Mouse (Mus musculus) intestine, embryonic 16.5 days (tissue): Measurements from ENCODE around the gene Tshr. TPM values are rescaled to one million over a fixed set of nuclear protein-coding genes. Genes with fewer than 3 reads are reported as not detected.

Experiments used
- ATAC-seq: fragments of 200-750 bp; cut with Nextera tagmentation; 2 replicates; pipeline ENCODE4 v1.8.0; 2017; ENCODE audit warnings: moderate TSS enrichment, moderate library complexity
- H3K27ac ChIP-seq: fragments of 300-500 bp; sonication (generic); 2 replicates; pipeline ENCODE4 v1.5.1; 2014; ENCODE audit warnings: mild to moderate bottlenecking, low read length
- H3K27me3 ChIP-seq: fragments of 300-500 bp; sonication (generic); replicated peaks from 2 replicates; pipeline ENCODE4 v1.6.1; 2014; ENCODE audit warnings: low read length, control low read depth, mixed read lengths; ENCODE audit not compliant: control insufficient read depth, insufficient read depth
- H3K36me3 ChIP-seq: fragments of 300-500 bp; sonication (generic); 2 replicates; pipeline ENCODE4 v1.6.1; 2014; ENCODE audit warnings: low read length, control low read depth; ENCODE audit not compliant: control insufficient read depth, insufficient read depth
- H3K4me1 ChIP-seq: fragments of 300-500 bp; sonication (generic); 2 replicates; pipeline ENCODE4 v1.6.1; 2014; ENCODE audit warnings: low read length, control low read depth, mixed read lengths; ENCODE audit not compliant: control insufficient read depth, insufficient read depth
- H3K4me2 ChIP-seq: fragments of 300-500 bp; sonication (generic); 2 replicates; pipeline ENCODE4 v1.6.1; 2014; ENCODE audit warnings: low read depth, low read length, control low read depth
- H3K4me3 ChIP-seq: fragments of 300-500 bp; sonication (generic); 2 replicates; pipeline ENCODE4 v1.5.1; 2014; ENCODE audit warnings: mild to moderate bottlenecking, low read length
- H3K9ac ChIP-seq: fragments of 300-500 bp; sonication (generic); 2 replicates; pipeline ENCODE4 v1.6.1; 2014; ENCODE audit warnings: low read depth, low read length
- H3K9me3 ChIP-seq: fragments of 300-500 bp; sonication (generic); 2 replicates; pipeline ENCODE4 v1.6.1; 2016; ENCODE audit warnings: low read length, control low read depth; ENCODE audit not compliant: control insufficient read depth
- WGBS: fragments of 180-500 bp; shearing (Covaris S2); extraction: QIAGEN DNeasy Blood & Tissue Kit; methylation state at CpG from one replicate; pipeline ENCODE4 v1.1.7; 2014; 5-methylcytosine and 5-hydroxymethylcytosine counted together
- polyA plus RNA-seq: library from polyadenylated mRNA; unstranded; fragments of >200 nt; fragmentation: Nextera tagmentation; extraction: Ambion mirVana; gene quantifications from 2 replicates; pipeline ENCODE4 v1.2.1, GENCODE M21; 2015

The Tshr gene
- polyA plus RNA-seq, 1 experiment from 2014 or later = 0.22 TPM

GRCm38 (mm10) chr12:91486342-91486741, 102.0 kb downstream of the Tshr start:
- H3K27me3 ChIP-seq = no peaks in the 10 kb centered on the region
- H3K27ac ChIP-seq = no peak overlapping the region
- no peaks in the 10 kb centered on the region for H3K4me1 ChIP-seq
- no peaks in the 10 kb centered on the region for H3K9me3 ChIP-seq
- no peaks in the 10 kb centered on the region for H3K36me3 ChIP-seq
- no peak for ATAC-seq
- no peak overlapping the region for H3K4me2 ChIP-seq
- no peak overlapping the region for H3K9ac ChIP-seq
- H3K4me3 ChIP-seq = no peak overlapping the region
- WGBS = 81% methylated on average over 4 of the region's 4 CpGs

- Histone ChIP-seq H3K4me1 (no peaks in the 10 kb centered on the region), H3K27ac (no peak overlapping the region), H3K36me3 (no peaks in the 10 kb centered on the region), H3K4me2 (no peak overlapping the region), H3K9me3 (no peaks in the 10 kb centered on the region), H3K4me3 (no peak overlapping the region), H3K27me3 (no peaks in the 10 kb centered on the region), H3K9ac (no peak overlapping the region)
- no peak for ATAC-seq
- WGBS = 35% methylated on average over 3 of the region's 3 CpGs
Measured at GRCm38 (mm10) chr12:91488406-91488805, 104.0 kb downstream of the Tshr start.

GRCm38 (mm10) chr12:91495497-91496225, 111.3 kb downstream of the Tshr start:
- H3K27ac ChIP-seq = no peak overlapping the region
- H3K9me3 ChIP-seq = no peaks in the 10 kb centered on the region
- H3K27me3 ChIP-seq = no peaks in the 10 kb centered on the region
- H3K9ac ChIP-seq = no peak overlapping the region
- no peak for ATAC-seq
- WGBS = 52% methylated on average over 11 of the region's 11 CpGs
- H3K4me2 ChIP-seq = no peak overlapping the region
- H3K4me3 ChIP-seq = no peak overlapping the region
- no peaks in the 10 kb centered on the region for H3K4me1 ChIP-seq
- no peaks in the 10 kb centered on the region for H3K36me3 ChIP-seq

GRCm38 (mm10) chr12:91496226-91496558, 111.8 kb downstream of the Tshr start:
- Histone ChIP-seq H3K4me2 (no peak overlapping the region), H3K4me3 (no peak overlapping the region), H3K27me3 (no peaks in the 10 kb centered on the region), H3K27ac (no peak overlapping the region), H3K36me3 (no peaks in the 10 kb centered on the region), H3K9ac (no peak overlapping the region), H3K9me3 (no peaks in the 10 kb centered on the region), H3K4me1 (no peaks in the 10 kb centered on the region)
- no peak for ATAC-seq
- 43% methylated on average over 3 of the region's 3 CpGs for WGBS

GRCm38 (mm10) chr12:91500475-91500874, 116.1 kb downstream of the Tshr start:
- Histone ChIP-seq H3K4me3 (no peak overlapping the region), H3K4me1 (no peaks in the 10 kb centered on the region), H3K36me3 (no peaks in the 10 kb centered on the region), H3K9ac (no peak overlapping the region), H3K4me2 (no peak overlapping the region), H3K27me3 (no peaks in the 10 kb centered on the region), H3K27ac (no peak overlapping the region), H3K9me3 (no peaks in the 10 kb centered on the region)
- WGBS = 81% methylated on average over 2 of the region's 2 CpGs
- peak; percentile 81 for ATAC-seq

- 65% methylated on average over 3 of the region's 3 CpGs for WGBS
- Histone ChIP-seq H3K4me2 (no peak overlapping the region), H3K4me3 (no peak overlapping the region), H3K27ac (no peak overlapping the region), H3K27me3 (no peaks in the 10 kb centered on the region), H3K9ac (no peak overlapping the region), H3K4me1 (no peaks in the 10 kb centered on the region), H3K9me3 (no peaks in the 10 kb centered on the region), H3K36me3 (no peaks in the 10 kb centered on the region)
- no peak for ATAC-seq
Measured at GRCm38 (mm10) chr12:91511766-91512165, 127.4 kb downstream of the Tshr start.

- Histone ChIP-seq H3K27ac (no peak overlapping the region), H3K36me3 (no peaks in the 10 kb centered on the region), H3K9ac (no peak overlapping the region), H3K27me3 (no peaks in the 10 kb centered on the region), H3K4me3 (no peak overlapping the region), H3K9me3 (no peaks in the 10 kb centered on the region), H3K4me2 (no peak overlapping the region), H3K4me1 (no peaks in the 10 kb centered on the region)
- no peak for ATAC-seq
- WGBS = 71% methylated on average over 6 of the region's 6 CpGs
Measured at GRCm38 (mm10) chr12:91513980-91514379, 129.6 kb downstream of the Tshr start.

- Histone ChIP-seq H3K9ac (no peak overlapping the region), H3K4me2 (no peak overlapping the region), H3K4me3 (no peak overlapping the region), H3K9me3 (no peaks in the 10 kb centered on the region), H3K27ac (no peak overlapping the region), H3K4me1 (no peaks in the 10 kb centered on the region), H3K27me3 (no peaks in the 10 kb centered on the region), H3K36me3 (no peaks in the 10 kb centered on the region)
- ATAC-seq = no peak
- WGBS = 72% methylated on average over 3 of the region's 3 CpGs
Measured at GRCm38 (mm10) chr12:91517808-91518207, 133.4 kb downstream of the Tshr start.

GRCm38 (mm10) chr12:91523626-91524025, 139.3 kb downstream of the Tshr start:
- Histone ChIP-seq H3K9ac (no peak overlapping the region), H3K36me3 (no peaks in the 10 kb centered on the region), H3K27ac (no peak overlapping the region), H3K4me2 (no peak overlapping the region), H3K9me3 (no peaks in the 10 kb centered on the region), H3K4me3 (no peak overlapping the region), H3K4me1 (no peaks in the 10 kb centered on the region), H3K27me3 (no peaks in the 10 kb centered on the region)
- no peak for ATAC-seq
- 61% methylated on average over 3 of the region's 3 CpGs for WGBS

- H3K27me3 ChIP-seq = no peaks in the 10 kb centered on the region
- WGBS = 87% methylated on average over 6 of the region's 6 CpGs
- H3K4me3 ChIP-seq = no peak overlapping the region
- no peak overlapping the region for H3K4me2 ChIP-seq
- no peak overlapping the region for H3K9ac ChIP-seq
- H3K36me3 ChIP-seq = no peaks in the 10 kb centered on the region
- H3K9me3 ChIP-seq = no peaks in the 10 kb centered on the region
- no peaks in the 10 kb centered on the region for H3K4me1 ChIP-seq
- H3K27ac ChIP-seq = no peak overlapping the region
- ATAC-seq = no peak
Measured at GRCm38 (mm10) chr12:91534514-91534913, 150.2 kb downstream of the Tshr start.
